Mouse (Mus musculus) T-helper 1 cell (primary cell): ENCODE data around the gene Cdh23.

ENCODE experiments used
- in situ Hi-C: fragments of 300-600 bp; cut with MboI, MseI; formaldehyde crosslinking; loops from one replicate; pipeline ENCODE4 v1.15.1; 2025; ENCODE audit warnings: high pct_unique_total_duplicates

The Cdh23 gene

DNA sequence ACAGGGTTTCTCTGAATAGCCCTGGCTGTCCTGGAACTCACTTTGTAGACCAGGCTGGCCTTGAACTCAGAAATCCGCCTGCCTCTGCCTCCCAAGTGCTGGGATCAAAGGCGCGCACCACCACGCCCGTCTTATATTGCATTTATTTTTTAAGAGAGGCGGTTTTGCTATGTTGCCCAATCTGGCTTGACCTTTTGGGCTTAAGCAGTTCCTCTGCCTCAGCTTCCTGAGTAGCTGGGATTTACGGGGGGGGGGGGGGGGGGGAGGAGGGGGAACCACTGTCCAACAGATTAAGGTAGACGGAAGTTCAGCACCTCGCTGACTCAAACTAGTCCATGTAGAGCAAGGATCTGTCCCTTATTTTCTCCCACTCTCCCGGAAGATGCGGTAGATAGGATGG, 427.6 kb downstream of the Cdh23 start:
- in situ Hi-C loops = loop anchor here (5.0 kb wide), 1 partner anchor 51 kb away; the partner anchor contains the start of gene Chst3

DNA sequence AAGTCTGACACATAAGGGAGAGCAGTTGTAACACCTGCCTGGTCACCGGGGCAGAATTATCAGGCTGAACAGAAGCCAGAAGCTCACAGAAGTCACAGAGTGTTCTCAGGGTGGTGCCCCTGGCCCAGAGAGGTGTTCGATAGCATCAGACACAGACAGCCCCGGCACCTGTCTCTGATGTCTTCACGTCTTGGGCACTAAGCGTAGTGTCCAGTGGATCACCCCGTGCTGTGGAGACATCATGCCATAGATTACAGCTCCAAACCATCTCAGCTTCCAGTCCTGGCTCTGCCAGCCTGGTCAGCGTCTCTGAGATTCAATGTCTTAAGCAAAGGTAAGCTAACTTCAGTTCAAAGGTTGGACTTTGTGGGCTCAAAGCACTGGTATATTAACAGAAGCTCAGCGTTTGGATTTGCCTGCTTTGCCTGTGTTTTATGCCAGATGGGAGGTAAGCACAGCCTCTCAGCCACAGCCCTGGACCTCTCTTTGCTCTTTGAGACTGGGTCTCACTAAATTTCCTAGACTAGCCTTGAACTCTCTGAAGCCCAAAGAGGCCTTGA, 429.4 kb downstream of the Cdh23 start:
- in situ Hi-C loops = loop anchor here (5.0 kb wide), 1 partner anchor 50 kb away; the partner anchor contains the start of gene Chst3

DNA sequence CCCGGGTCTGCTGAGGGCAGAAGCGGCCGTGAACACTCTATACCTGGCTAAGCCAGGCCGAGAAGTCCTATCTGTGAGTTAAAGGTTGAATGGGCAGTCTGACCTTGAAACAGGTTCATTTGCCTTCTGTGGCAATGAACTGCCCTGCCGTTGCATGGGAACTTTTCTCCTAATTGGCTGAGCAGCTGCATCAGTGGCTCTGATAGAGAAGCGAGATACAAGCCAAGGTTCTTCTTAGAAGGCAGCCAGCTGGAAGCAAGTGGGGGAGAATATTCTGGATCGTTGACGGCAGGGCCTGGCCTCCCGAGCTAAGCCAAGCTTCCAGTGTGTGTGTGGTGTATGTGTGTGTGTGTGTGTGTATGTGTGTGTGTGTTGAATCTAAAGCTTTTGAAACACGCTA, 431.0 kb downstream of the Cdh23 start:
- in situ Hi-C loops = loop anchor here (5.0 kb wide), 1 partner anchor 48 kb away; the partner anchor contains the start of gene Chst3

DNA sequence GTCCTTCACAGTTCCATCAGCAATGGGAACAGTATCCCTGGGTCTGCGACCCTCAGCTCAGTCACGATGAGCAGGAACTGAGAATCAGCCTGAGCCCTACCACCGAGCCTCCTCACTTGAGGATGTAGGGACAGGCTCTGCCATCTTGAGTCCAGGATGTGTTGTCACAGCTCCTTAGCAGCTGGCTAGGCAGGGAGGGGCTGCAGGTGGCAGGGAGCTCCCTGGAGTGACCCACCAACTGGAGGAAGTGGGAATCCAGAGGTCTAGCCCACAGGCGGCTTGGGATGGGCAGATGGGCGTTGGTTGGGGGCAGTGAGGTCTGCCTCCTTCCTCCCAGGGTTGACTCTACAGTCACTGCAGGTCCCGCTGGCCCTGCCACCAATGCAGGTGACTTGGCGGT, 432.9 kb downstream of the Cdh23 start:
- in situ Hi-C loops = no loop called here

DNA sequence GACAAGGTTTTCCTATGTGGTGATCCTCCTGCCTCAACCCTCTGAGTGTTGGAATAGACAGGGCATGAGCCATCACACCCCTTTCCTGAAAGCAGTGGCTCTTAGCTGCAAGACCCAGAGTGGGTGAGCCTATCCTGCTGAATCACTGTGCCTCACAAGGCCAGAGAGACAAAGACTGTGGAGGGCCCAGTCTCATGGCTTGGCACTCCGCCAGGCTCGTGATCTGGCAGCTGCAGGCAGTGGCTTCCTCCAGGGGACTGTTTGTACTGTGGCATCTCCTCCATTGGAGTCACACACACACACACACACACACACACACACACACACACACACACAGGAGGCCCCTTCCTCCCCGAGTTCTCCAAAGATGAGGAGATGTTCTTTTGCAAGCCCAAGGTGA, 433.9 kb downstream of the Cdh23 start:
- in situ Hi-C loops = no loop called here

DNA sequence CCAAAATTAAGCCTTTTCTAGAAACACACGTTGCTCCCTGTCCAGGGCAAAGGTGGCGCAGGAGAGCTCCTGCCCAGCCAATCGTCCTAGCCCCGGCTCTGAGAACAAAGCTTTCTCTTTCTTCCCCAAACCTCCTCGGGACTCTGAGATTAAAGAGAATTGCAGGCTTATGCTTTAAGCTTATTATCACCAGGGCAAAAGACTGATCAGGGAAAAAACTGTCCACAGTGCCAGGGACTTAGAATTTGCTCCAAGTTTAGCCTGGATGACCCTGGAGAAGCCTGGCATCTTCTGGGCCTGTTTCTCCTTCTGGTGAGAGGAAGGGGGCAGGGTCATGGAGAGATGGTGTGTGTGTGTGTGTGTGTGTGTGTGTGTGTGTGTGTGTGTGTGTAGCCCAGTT, 434.8 kb downstream of the Cdh23 start:
- in situ Hi-C loops = no loop called here

DNA sequence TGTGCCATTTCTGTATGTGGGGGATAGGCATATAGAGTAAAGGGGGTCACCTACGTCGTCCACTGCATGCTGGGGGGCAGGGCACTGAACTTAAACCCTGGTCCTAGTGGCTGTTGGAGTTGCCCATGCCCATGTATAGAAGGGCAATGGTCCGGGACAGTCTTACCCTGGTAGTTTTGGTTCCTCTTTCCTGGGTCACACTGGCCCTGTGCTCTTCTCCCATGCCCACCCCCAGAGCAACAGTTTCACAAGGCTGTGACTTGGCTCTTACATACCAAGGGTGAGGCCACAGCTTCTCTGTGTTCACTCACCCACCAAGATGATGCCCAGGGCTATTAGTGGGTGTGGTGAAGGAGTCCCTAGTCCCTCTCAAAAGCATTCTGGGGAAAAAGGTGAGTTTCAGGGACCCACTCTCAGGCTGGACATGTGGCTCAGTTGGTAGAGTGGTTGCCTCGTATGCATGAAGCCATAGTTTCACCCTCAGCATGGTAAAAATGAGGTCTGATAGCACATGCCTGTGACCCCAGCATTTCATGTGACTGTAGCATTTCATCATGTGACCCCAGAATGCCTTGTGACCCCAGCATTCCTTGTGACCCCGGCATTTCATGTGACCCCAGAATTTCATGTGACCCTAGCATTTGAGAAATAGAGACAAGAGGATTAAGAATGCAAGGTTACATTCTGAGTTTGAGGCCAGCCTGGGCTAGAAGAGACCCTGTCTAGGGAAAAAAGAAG, 435.6 kb downstream of the Cdh23 start:
- in situ Hi-C loops = no loop called here

DNA sequence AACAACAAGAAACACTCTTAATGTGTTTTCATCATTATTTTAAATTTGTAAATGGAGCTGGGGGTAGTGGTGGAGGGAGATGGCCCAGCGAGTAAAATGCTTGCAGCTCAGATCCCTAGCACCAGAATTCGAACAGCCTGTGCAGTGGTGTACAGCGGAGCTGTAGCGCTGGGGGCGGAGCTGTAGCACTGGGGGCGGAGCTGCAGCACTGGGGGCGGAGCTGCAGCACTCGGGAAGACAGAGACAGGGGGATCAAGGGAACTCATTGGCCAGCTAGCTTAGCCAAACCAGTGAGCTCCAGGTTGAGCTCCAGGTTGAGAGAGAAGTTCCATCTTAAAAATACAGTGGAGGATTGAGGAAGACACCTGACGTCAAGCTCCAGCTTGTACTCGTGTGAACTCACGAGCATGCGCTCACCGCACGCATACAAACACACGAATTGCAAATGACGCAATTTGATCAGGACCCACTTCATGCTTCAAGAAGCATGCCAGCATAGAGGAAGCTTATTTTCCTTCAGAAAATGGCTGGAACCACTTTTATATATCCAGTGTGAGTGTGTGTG, 438.9 kb downstream of the Cdh23 start:
- in situ Hi-C loops = no loop called here

DNA sequence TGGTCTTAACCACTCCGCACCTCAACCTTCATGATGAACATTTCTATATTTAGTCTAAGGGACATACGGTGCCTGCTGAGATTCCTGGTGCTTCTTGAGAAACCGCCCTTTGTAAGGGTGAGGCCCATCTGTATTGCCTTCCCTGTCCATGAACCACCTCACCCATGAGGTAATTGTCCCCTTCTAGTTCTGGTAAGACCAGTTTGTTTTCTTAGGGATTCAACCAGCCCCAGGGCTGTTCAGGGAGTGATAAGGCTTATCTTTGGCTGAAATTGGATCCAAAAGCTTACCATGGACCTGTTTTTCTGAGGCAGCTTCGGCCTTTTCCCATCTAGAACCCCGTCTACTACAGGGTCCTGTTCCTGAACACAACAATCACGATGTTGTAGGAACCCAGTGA, 440.2 kb downstream of the Cdh23 start:
- in situ Hi-C loops = no loop called here
